Mouse (Mus musculus) megakaryocyte-erythroid progenitor cell, adult 5-6 weeks (primary cell): ENCODE measurements around the gene Gpsm2. TPM values are rescaled to one million over a fixed set of nuclear protein-coding genes. Genes with fewer than 3 reads are reported as not detected.

Source experiments
- ATAC-seq: replicated peaks from 2 replicates; pipeline ENCODE4 v1.8.0; 2016; ENCODE audit warnings: mild to moderate bottlenecking, inconsistent platforms; ENCODE audit not compliant: severe bottlenecking, poor library complexity, low FRiP score, low TSS enrichment
- total RNA-seq, 2 experiments: library from RNA; stranded (forward) in 1 of 2; stranded (reverse) in 1 of 2; fragments of 200-1000, 215-1000 nt in 1 of 2; fragments of >200 nt in 1 of 2; fragmentation: Nextera tagmentation in 1 of 2; gene quantifications; 2 replicates each; pipeline ENCODE4 v1.2.3; 2014 to 2017

Gene Gpsm2
- total RNA-seq, 2 experiments from 2014 or later: 35.5 to 56.2 TPM

GRCm38 (mm10) chr3:108730316-108730715, 8.2 kb upstream of the Gpsm2 start:
- ATAC-seq: peak; percentile 82

DNA sequence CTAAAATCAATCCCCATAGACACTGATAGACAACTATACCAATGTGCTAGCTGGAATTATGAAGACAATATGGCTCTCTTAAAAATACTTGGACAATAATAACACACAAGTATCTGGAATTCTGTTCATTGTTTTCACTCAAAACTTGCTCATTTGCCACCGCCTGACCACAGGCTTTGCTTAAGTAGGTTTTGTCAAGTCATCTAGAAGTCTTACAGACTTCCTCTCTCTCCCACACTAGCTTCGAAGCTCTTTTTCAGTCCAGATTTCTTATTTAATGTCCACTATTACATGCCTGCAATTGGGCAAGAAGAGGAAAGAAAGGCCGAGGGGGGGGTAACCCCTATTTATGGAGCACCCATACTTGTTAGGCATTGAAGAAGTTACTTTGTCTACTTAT, 5.7 kb upstream of the Gpsm2 start:
- ATAC-seq: no peak

- ATAC-seq: no peak
Observed at GRCm38 (mm10) chr3:108727344-108727743, 5.2 kb upstream of the Gpsm2 start.

GRCm38 (mm10) chr3:108726413-108726812, 4.3 kb upstream of the Gpsm2 start:
- no peak for ATAC-seq

DNA sequence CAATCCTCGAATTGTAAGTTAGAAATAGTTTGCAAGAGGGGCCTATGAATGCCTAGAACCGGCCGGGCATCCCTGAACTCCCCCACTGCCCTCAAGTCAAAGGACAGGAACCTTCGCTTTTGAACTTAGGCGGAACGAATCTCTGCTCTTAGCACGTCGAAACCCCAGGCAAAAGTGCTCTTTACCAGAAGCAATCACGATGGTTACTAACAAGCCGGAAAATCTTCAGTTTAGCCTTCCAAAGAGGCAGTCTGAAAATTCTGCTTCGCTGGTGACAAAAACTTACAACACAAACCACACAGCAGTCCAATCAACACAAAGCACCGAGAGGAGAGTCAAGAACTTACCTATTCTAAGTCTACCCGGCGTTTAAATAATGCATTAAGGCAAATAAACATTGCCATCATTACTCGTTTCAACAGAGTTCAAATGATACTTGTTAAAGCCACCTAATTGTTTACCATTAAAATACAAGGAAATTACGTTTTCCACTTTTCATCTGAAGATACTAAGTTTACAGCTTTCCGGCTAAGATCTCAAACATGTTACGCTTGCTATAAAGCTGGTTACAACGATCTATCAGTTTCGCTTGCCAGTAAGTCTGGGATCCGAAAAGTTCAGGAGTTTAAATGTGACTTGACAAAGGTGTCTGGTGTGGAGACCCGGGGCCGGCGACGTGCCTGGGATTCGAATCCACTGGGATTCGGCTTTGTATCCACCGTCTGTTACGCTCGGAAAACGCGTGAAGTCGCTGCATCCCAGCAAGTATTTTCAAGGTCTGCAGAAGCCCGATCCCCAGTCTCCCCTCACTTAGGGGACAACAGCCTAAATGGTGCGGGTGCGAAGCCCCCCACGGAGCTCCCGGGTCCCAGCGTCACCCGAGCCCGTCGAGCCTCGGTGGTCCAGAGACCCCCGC, 775 bp downstream of the Gpsm2 start:
- ATAC-seq: no peak

GRCm38 (mm10) chr3:108719761-108720160, 2.3 kb downstream of the Gpsm2 start:
- no peak for ATAC-seq

- ATAC-seq: no peak
Observed at GRCm38 (mm10) chr3:108719357-108719756, 2.8 kb downstream of the Gpsm2 start.

- 0 out of 2 replicates have a peak, but pooled peaks have one; percentile 41 for ATAC-seq
Observed at GRCm38 (mm10) chr3:108717896-108718502, 4.1 kb downstream of the Gpsm2 start.

DNA sequence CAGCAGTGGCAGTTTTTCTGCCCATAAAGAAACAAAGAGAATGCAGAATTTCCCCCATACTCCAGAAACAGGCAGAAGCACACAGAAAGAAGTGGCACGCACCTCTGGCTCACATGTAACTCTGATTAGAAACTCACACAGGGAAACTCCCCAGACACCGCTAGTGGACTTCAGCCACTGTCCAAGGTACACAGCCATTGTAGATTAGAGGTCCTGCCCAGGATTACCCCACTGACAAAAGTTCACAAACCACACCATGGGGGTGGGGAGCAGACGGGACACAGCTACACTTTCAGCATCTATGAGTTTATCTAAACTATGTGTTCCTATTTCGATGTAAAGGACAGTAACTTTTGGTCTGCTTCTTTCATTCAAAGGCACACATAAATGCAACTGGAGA, 7.3 kb downstream of the Gpsm2 start:
- ATAC-seq: no peak

GRCm38 (mm10) chr3:108713065-108713675, 8.9 kb downstream of the Gpsm2 start:
- no peak for ATAC-seq

- ATAC-seq: no peak
Observed at GRCm38 (mm10) chr3:108711296-108711695, 10.8 kb downstream of the Gpsm2 start.

DNA sequence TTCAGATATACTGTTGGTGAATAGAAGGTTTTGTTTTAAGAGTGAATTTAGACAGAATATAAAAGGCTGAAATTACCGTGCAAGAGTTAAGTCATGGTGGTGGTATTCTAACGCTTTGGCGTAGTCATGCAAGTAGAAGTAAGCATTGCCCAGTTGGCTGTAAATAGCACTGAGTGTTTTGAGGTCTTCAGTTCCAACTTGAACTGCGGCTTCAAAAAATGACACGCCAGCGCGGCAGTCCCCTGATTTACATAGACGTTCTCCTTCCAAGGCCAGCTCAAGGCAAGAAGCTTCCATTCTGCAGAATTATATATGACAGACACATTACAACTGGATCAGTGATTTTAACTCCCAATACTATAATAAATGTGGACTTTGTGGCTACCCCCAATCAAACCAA, 19.3 kb downstream of the Gpsm2 start:
- ATAC-seq: no peak

- ATAC-seq: no peak
Observed at GRCm38 (mm10) chr3:108701256-108701655, 20.9 kb downstream of the Gpsm2 start.

DNA sequence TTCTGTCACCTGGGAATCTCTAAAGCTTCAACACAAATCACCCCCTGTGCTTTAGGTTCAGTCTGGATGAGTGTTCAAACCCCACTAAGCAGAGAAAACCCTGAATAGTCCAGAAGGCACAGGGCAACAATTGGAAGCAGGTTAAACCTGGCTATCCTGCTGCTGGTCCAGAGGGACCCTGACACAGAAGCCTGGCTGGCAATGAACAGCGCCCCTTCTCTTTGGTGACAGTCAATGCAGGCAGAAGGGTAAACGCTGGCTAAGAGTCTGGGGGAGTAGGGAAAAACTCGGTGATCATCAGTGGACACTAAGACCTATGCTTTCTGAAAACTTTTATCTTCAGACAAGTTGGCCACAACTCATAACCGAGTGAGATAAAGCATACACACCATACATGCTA, 22.3 kb downstream of the Gpsm2 start:
- no peak for ATAC-seq

DNA sequence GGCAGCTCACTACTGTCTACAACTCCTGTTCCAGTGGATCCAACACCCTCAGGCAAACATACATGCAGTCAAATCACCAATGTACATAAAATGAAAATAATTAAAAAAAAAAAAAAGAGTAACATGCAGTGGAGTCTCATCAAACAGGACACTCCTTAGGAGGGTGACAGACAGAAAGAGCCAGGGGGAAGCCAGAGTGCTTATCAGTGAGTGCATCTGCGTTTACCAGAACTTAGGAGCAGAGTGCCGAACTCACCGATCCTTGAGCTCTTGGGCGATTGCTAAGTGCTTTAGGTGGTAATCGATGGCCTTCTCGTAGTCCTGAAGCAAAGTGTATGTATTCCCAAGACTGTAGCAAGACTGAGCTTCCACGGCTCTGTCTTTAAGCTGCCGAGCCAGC, 23.4 kb downstream of the Gpsm2 start:
- ATAC-seq: no peak

GRCm38 (mm10) chr3:108694321-108694720, 27.8 kb downstream of the Gpsm2 start:
- no peak for ATAC-seq

- ATAC-seq: no peak
Observed at GRCm38 (mm10) chr3:108689979-108690378, 32.1 kb downstream of the Gpsm2 start.

- ATAC-seq: no peak
Observed at GRCm38 (mm10) chr3:108689446-108689845, 32.7 kb downstream of the Gpsm2 start.

DNA sequence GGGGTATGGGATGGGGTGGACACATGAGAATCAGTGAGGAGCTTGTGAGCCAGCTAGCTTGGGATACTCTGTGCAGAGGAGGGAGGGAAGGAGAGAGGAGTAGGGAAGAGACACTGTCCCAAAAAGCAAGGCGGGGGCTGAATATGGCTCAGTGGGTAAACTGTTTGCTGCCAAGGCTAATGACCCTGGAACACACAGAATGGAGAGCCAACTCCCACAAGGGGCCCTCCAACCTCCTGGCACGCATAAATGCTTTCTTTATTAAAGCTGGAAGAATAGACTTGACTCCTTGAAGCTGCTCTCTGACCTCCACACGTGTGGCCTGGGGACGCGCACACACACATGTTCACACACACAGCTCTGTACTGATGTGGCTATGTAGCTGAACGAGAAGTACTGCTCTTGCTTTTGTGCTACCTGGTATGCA, 33.1 kb downstream of the Gpsm2 start:
- ATAC-seq: no peak

GRCm38 (mm10) chr3:108685701-108686100, 36.4 kb downstream of the Gpsm2 start:
- ATAC-seq: no peak
